Mouse (Mus musculus): ENCODE measurements around the gene Gm45783.
"Not testable (repeated sequence)": the region's sequence is repeated elsewhere in the genome, so short reads cannot be mapped to it uniquely, and the experiment has no call there.

Gm45783 gene

DNA sequence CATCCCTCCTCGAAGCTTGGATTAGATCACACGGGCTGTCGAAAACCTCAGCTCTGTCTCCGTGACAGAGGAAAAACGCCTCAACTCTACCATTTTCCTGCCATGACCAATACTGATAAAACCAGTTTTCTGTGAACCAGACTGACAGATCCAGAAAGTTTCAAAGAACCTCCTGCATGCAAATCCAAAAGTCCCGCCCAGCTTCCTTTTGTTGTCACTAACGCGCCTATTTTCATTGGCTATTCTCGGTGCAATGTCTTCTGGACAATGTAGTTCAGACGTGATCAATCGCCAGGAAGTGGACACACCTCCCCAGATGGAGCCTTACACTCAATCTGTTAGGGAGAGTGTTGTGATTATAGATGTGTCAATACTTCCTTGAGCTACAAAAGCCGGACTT lies at the start of gene Gm45783:
Gene Gm45783, minus strand, starts transcription at position 143 of the 400 bp plus-strand sequence.
- not testable (repeated sequence) for DNase-seq (ENCODE audit: low spot score in 2 of 2)

DNA sequence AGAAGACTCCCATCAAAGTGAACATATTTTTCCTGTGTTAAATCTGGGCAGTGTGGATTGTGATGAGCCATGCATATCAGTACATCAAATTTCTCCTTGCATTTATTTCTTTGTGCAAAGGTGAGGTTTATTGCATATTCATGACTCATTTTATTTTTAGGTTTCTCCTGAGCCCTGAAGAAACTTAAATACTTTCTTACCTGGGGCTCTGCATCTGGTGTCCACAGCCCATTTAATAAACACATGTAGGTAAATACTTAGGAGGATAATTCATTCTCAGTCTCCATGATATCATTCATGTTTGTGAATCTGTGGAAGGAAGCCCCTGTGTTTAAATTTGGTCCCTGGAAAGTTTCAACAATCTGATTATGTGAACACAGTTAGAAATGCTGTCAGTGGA lies 25.2 kb upstream of the Gm45783 start, which contains the start of gene Vmn2r31:
Gene Vmn2r31, minus strand, starts transcription at position 101 of the 400 bp plus-strand sequence.
- DNase-seq (ENCODE audit: low spot score in 2 of 2), result not testable (repeated sequence)

DNA sequence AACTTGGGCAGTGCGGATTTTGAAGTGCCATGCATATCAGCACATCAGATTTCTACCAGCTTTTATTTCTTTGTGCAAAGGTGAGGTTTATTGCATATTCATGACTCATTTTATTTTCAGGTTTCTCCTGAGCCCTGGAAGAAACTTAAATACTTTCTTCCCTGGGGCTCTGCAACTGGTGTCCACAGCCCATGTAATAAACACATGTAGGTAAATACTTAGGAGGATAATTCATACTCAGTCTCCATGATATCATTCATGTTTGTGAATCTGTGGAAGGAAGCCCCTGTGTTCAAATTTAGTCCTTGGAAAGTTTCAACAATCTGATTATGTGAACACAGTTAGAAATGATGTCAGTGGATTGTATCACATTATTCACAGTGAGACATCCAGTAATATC lies 36.9 kb downstream of the Gm45783 start, which contains the start of gene Vmn2r30:
Gene Vmn2r30, minus strand, starts transcription at position 101 of the 400 bp plus-strand sequence.
- not testable (repeated sequence) for DNase-seq (ENCODE audit: low spot score in 2 of 2)

DNA sequence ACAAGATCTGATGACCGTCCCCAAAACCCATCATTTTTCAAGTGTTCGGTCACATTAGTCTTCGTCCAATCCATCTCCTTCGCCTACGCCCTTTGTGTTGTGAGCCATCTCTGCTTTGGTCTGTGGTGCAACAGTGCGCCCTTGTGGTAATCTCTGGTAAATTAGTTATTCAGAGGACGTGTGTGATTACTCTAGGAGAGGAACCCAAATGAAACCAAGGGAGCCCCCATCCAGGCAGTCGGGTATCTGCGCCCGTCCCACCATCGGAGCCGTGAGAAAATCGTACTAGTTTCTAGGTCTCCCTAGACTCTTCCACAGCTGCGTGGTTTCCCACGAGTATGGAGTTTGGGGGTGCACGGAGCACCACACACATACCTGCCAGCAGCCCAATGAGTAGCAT lies 78.8 kb downstream of the Gm45783 start:
- DNase-seq (ENCODE audit: low spot score in 2 of 2), result peak; percentile 48 to 70

Data from spleen, postnatal 4 days (tissue).